Mouse (Mus musculus): ENCODE data around the gene Rnasek. TPM values are rescaled to one million over a fixed set of nuclear protein-coding genes. Genes with fewer than 3 reads are reported as not detected.

Rnasek gene
- total RNA-seq, 2 experiments from 2014 or later: 139 to 162 TPM

DNA sequence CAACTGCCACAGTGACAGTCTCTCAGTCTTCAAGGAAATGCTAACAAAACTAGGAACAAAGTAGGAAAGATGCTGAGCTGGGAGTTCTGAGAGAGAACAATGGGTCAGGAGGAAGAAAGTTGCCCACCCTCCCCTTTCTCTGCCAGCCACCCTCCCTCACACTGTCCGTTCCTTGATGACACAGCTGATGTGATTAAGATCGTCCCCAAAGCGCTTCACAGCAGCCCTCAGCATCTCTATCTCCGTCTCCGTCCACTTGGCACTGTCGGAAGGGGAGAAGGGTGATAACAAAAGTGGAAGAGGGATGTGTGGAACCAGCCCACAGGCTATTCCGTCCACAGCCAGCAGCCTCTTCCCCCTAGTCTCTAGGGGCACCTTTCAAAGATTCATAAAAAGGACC, 2.9 kb downstream of the Rnasek start:
- DNase-seq: no peak

DNA sequence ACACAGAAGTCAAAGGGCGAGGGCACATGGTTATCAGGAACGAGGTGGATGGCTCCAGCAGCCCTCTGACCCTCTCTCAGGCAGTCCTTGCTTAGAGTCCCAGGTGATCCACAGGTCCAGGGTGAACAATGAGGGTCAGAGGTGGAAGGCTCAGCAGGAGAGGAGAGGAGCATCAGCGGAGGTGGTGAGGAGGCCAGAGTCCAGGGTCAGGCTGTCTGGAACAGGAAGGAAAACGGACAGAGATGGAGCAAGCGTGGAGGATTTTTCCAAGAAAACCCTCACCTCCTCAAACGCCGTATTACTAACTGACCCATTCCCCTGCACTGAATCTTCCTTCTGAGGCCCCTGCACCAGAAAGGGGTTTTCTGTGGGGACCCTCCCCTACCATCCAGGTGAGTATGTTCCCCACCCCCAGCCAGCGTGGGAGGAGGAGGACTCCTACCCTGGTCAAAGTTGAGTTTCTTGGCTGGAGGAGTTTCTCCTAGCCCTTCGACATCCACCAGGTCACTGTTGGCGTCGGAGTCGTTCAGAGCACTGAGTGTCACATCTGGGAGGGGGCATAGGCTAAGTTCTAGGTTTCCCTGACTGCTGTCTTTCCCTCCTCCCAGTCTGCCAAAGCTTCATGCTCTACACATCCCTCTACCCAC, 4.3 kb downstream of the Rnasek start:
- no peak for DNase-seq

DNA sequence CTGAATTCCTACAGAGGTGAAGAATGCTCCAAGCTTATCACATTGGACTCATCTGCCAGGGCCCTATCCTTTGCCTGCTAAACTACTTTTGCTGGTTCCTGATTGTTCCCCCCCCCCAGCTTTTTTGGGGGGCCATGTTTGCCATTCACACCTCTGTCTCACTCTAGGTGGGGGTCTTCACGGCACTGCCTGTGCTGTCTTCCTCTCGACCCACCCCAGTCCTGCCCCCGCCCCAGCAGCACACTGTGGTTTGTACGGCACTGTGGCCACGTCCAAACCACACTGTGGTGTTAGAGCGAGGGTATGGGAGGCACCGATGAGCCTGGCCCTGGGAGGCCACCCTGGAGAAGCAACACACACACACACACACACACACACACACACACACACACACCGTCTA, 5.1 kb downstream of the Rnasek start:
- no peak for DNase-seq

DNA sequence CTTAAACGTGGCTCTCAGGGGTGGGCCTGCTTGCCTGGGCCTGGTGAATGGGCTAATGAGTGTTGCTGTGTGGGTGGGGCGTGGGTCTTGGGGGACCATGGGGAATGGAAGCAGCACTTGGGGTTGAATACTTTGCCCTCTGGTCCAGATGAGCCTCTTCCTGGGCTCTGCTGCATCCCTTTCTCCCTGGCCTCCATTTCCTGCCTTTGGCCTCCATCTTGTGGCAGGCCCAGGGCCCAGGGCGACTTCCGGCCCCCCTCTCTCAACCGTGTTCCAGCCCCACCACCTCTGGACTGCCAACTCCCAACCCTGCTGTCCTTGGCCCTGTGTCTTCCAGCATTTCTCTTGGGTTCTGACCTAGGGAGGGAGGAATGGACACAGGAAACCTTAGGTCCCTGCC, 5.6 kb downstream of the Rnasek start:
- no peak for DNase-seq

DNA sequence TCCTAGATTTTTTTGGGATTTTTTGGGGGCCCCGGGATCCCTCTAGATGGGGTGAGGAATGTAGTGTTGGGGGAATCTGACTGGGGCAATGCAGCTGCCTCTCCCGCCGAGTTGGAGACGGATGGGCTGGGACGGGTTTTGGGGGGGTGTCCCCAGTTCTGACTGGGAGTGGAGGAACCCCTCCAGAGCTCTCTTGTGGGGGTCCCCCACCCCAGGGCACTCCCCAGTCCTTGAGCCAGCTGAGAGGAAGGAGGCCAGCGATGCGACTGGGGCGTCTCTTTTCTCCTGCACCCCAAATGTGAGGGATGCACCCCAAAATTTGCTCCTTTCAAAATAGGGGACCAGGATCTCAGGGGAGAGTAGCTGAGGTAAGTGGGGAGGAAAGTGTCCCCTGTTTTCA, 6.6 kb downstream of the Rnasek start:
- no peak for DNase-seq

DNA sequence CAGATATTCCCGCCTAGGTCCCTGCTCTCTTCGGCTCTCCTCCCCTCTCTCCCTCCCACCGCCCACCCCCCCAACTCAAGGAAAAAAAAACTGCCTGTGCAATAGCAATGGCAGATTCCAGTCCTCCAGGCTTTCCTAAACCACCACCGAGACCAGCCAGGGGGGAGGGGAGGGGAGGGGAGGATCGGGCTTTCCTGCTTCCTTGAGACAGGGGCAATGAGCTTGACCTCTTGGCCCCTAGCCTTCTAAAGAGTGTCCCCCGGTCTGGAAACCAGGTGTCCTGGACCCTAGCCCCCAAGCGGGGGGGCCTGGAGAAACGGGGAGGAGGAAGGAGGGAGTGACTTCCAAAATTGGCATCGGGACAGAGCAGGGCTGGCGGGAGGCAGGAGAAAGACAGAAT, 7.1 kb downstream of the Rnasek start:
- DNase-seq: peak; percentile 74

DNA sequence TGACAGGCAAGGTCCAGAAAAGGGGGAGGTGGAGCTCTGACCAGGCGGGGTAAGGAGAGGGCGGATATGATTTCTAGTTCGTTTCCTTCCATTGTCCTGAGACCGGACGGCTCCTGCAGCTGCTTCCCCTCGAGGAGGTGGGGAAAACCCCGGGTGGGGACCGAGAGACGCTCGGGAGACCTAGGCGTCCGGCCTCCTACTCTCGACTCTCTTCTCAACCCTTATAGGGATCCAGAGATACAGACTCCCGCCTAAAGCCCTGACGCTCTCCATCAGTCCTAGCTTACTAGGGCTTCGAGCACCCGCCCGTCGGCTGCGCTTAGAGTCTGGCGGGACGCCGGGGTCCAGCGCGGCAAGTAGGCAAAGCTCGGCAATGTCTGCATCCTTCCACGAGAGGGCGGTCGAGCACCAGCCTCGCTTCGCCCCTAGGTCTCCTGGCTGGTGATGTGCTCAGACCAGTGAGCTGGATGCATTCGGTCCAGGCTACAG, 9.4 kb downstream of the Rnasek start:
- DNase-seq: peak; percentile 91

DNA sequence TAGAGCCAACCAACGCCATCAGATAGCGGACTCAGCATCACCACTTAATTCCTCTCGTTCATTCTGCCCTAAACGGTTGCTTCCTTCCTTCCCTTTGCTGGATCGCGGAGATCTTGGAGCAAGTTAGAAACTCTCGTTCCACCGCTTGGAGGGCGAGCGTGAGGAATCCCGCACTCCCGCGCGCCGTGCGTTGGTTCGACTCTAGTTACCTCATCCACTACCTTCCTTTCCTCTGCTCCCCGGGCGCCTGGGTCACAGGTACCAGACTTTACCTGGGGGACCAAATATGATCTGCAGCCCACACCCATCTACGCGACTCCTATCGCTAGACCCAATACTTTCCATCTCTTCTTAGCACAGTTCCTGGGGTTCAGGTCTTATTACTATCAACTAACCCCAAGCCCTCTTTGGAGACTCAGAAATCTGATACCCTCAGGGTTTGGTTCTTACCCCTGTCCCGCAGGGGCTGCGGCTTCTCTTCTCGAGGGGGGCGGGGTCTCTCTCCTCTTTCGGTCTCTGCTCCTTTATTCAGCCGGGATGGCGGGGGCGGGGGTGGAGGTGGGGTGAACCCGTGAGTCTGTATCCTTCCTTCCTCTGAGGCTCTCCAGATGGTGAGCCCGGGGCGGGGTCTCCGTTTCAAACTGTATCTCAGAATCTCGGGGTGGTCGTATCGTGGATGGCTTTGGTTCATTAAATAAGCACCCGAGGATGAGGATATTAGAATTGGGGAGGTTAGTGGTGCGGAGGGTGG, 10.2 kb downstream of the Rnasek start, which contains the start of gene Bcl6b:
TSS of gene Bcl6b (minus strand) at position 539 of the 751 bp plus-strand sequence.
- DNase-seq: peak; percentile 47

DNA sequence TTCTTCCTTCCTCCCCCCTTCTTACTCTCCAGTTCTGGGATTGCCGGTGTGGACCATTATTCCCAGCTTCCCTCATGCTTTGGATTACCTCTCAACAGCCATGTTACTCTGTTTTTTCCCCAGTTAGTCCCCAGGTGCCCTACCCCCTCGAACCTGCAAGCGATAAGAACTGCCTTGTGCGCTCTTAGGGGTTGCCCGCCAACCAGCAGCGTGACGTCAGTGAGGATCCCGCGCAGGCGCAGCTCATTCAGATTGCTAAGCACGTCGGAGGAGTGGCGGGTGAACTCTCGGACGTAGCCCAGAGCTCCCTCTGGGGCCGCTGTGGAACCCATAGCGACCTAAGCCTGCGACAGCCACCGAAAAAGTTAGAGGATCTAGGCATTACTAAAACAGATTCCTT, 10.8 kb downstream of the Rnasek start:
- DNase-seq: peak; percentile 89

DNA sequence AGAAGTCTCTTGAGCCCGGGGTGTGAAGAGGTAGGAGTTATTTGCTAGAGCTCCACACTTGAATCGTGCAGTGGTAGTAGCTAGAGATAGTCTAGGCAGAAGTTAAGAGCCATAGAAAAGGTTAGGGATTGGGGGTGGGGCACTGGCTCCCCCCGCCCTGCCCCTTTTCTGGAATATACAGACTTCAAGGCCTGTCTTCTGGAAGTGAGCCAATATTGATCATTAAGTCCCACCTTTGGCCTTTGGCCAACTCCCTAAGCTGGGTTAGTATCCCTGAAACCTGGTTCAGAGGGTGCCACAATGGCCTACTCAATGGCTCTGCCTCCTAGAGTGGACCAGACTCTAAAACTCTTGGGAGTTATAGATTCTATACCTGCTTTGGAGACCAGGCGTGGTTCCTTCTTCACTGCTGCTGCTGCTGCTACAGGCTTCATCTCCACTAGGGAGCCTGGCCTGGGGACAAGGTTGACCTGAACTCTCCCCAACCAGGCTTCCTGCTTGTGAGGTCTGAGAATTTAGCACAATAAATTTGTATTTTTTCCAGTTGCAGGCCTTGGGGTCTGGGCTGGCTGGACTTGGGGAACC, 11.9 kb downstream of the Rnasek start:
- DNase-seq: no peak

DNA sequence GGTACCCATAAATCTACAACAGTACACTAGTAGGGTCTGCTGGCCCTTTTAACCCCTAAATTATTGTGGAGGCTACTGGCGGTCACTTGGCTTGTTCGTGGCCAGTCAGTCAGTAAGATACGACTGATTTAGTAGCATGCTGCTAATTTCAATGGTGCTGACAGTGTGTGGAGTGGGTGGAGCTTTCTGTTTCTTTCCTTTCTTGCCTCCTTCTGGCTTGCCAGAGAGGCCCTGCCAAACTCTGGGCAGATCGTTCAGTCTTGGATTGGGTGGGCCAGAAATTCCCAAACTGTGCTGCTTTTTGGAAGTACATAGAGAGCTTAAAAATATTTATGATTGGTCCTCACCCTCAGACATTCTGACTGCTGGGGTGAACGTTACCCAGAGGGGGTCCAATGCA, 12.5 kb downstream of the Rnasek start:
- DNase-seq: no peak

DNA sequence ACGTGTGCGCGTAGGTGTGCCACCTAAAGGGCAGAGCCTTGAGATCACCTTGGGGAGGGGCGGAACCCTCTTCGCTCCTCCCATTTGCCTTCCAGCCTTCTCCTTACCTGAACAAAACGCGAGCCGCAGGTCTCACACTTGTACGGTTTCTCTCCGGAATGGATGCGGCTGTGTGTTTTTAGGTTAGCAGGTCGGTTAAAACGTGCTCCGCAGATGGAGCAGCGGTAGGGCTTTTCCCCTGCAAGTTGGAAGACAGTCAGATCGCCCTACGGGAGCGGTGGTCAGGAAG, 13.1 kb downstream of the Rnasek start:
- DNase-seq: no peak

DNA sequence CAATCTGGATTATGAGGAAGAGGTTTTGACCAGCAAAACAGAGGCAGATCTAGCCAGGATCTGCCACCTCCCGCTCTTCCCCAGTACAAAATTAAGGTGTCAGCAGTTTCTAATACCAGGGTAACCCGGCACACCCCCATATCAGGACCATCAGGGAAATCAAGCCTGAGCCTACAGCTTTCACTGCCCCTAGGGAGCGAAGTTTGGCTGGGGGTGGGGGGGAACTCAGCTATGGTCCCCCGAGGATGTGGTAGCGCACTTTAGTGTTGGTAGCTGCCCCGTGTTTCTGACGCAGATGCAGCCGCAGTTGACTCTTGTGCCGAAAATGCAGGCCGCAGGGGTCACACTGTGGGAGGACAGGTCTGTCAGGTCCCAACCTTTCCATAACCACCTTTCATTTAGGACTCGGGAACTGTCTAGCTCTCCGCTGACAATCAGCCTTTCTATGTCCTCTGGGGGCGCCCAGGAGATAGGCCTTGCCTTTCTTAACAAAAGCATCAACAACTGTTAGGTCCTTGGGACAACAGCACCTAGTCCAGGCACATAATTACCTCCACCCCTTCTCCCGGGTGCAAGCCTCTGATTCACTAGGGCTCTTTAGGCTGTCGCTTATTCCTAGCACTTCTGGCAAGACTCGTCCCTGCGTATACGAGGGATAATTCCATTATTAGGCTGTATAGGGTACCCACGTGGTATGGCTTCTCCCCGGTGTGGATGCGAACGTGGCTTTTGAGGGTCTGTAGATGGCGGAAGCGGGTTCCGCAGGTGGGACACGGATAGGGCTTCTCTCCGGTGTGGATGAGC, 13.6 kb downstream of the Rnasek start:
- DNase-seq: no peak

DNA sequence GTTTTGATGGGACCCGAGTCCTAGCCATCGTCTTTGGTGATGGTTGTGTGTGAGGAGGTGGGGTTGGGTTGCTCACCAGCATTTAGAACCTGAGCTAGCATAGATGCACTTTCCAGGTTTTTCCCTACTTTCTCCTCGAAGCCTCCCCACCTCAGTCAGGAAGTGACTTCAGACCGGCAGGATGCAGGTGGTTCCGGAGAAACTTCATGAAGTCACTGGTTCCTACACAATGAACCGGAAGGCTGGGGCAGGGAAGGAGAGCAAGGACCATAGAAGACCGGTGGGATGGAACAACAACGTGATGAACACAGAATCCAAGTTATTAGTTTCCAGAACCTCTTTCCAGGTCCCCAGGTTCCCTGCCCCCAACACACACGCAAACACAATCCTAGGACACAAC, 15.9 kb downstream of the Rnasek start:
- peak; percentile 33 for DNase-seq

DNA sequence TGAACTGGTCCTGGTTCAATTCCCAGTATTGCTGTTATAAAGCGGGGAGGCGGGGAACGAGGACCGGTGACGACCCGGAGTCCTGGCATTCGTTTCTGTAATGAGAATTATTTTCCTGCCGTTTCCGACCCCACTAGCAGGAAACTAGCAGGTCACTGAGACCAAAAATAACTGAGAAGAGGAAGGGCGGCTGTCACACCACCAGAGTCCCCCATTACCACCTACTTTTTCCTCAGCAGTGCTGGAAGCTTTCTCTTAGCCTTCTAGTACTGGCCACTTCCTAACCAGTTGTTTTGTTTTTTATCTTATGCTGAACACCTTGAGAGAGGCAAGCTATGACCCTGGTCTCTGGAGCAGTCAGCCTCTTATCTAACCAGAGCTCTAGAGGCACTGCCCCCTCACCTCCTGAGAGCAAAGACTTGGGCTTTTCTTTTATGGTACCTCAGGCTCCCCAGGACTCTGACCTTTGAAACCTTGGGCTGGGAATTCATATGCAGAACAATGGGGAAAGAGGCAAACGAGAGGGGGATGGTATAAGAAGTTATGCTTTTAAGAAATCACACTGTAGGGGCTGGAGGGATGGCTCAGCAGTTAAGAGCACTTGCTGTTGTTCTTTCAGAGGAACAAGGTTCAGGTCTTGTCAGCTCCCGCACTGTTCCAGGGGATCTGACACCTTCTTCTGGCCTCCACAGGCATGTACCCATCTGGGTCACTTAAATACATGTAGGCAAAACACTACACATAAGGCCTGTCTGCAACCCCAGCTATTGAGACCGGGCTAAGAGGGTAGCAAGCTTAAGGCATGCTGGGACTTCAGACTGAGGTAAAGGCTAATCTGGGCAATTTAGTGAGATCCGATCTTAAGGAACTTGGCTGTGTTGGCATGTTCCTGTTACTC, 17.8 kb downstream of the Rnasek start:
- peak; percentile 29 for DNase-seq

DNA sequence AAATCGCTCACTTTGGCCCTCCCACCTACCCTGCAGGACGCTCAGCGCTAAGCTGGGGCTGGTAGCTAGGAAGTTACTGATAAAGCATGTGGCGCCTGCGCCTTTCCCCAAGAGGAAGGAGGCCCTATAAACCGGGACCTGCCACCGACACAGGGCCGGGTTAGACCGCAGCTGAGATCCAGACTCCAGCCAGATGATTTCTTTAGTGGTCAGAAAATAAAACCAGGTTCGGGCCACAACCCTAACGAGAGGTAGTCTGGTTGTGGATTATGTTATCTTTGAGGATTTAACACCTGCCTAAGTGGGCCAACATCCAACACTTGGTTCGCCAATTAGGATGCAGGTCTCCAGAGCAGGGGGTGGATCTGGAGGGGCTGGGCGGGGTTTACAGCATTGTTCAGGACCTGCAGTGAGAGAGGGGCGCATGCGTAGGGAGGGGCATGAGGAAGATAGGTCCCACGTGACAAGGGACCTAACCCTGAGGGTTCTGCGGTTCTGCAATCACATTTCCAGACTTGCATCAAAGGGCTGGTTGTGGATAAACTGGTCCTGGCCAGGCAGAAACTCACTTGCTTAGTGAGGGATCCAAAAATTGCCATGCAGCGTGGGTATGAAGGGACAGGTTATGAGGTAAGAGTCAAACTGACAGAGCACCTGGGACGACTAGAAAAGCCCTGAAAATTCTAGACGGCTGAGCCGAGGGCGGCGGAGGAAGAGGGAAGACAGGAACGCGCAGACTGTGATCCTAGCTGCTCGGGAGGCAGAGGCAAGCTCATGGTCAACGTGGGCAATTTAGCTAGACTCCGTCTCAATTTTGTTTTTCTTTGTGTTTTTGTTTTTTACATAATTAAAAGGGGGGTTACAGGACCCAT, 18.7 kb downstream of the Rnasek start, which contains the start of gene Slc16a13:
TSS of gene Slc16a13 (minus strand) at position 334 of the 872 bp plus-strand sequence.
- peak; percentile 93 for DNase-seq

DNA sequence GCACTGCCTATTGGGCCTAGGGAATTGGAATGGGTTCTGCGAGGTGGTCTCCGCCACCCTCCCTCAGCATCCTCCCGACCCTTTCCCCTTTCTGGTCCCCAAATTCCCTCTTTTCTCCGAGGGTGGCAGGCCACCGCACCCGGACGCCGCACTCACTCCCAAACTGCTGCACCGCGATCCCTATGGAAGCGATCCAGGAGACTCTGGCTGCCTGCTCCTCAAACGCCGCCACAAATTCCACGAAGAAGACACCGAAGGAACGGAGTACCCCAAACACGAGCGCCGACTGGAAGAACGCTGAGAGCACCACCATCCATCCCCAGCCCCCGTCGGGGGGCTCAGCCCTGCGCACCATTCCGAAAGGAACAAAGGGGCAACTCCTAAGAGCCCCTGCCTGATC, 19.3 kb downstream of the Rnasek start:
- peak; percentile 41 for DNase-seq

DNA sequence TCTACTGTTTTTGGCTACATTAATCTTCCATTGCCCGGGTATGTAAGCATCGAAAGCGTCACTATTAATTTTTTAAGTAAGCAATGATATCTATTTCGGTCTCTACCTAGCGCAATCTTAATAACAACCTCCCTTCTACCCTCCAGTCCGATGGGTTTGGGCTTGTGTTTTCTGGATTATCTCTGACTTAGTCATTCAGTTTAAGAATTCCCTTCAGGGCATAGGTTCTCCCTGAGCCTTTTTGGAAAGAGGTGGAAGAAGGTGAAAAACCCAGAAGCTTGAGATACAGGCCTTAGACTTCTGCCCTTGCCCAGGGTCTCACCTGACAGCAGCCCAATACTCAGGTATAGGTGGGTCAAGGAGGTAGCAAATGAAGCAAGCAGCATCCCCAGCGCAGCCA, 19.8 kb downstream of the Rnasek start:
- DNase-seq: no peak

DNA sequence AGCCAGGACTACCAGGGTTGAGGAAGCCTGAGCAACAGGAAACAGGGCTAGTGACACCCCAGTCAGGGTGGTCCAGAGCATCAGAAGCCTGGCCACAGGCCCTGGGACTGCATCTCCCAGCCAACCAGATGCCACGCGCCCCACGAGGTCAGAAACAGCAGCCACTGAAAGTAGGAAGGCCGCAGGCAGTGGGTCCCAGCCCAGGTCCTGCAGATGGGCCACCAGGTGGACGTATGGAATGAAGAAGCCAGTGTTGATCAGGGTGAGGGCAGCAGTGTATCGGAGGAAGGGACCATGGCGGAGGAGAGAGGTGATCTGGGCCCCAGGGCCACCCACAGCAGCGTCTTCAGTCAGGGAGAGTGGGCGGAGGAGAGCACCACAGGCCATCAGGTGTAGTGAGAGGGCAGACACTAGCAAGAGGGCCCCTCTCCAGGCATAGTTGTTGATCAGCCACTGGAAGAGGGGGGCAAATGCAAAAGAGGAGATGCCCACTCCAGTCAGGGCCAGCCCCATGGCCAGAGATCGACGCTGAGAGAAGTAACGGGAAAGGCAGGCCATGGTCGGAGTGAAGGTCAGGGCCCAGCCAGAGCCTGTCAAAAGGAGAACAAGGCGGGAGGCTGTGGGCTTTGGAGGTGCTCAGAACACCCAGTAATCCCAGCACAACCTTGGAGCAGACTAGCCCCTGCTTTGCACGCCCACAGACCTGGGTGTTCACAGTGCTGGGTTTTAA, 20.7 kb downstream of the Rnasek start:
- peak; percentile 40 for DNase-seq

DNA sequence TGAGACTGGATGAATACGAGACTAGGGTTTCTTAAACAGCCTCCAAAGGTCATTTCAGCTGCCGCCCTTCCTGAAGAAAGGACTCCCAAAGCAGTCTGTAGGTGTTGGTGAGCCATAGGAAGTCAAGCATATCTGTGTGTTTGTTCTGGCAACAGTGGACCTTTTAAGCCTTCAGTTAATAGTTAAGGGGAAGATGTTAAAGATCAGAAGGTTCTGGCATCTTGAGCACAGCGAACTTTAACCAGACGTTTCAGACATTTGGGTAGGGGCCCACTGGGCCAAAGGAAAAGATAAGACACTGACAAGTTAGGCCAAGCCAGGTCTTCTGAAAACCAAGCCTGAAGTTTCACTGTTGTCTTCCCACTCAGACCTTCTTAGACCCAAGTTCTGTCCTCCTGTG, 21.6 kb downstream of the Rnasek start:
- no peak for DNase-seq

Measured in adrenal gland, postnatal 10 days (tissue).